Mouse (Mus musculus) cortical plate, adult 2 months (tissue): Measurements from ENCODE around the gene Kcnn1. TPM values are rescaled to one million over a fixed set of nuclear protein-coding genes. Genes with fewer than 3 reads are reported as not detected.

Source experiments
- H3K27ac ChIP-seq: fragments of 200-500 bp; 2 replicates; pipeline ENCODE4 v1.5.1; 2012; ENCODE audit warnings: low read length, control low read depth, inconsistent platforms; ENCODE audit not compliant: insufficient read depth
- H3K4me1 ChIP-seq: fragments of 200-500 bp; 2 replicates; pipeline ENCODE4 v1.6.1; 2011; ENCODE audit warnings: low read length; ENCODE audit not compliant: control insufficient read depth, insufficient read depth
- H3K4me3 ChIP-seq: fragments of 200-500 bp; 2 replicates; pipeline ENCODE4 v1.5.1; 2011; ENCODE audit warnings: mild to moderate bottlenecking, low read length, control low read depth; ENCODE audit not compliant: insufficient read depth
- CTCF ChIP-seq: fragments of 200-500 bp; IDR thresholded peaks from 2 replicates; pipeline ENCODE4 v1.5.1; 2011; ENCODE audit warnings: mild to moderate bottlenecking, control low read depth, low read length; ENCODE audit not compliant: insufficient read depth; ENCODE audit errors: extremely low read depth
- POLR2A ChIP-seq: fragments of 200-500 bp; IDR thresholded peaks from 2 replicates; pipeline ENCODE4 v1.6.1; 2011; ENCODE audit warnings: mild to moderate bottlenecking, low read length, control low read depth; ENCODE audit not compliant: insufficient read depth; ENCODE audit errors: extremely low read depth
- polyA plus RNA-seq: library from polyadenylated mRNA; depleted of rRNA; stranded (reverse); fragments of >200 nt; gene quantifications from 2 replicates; pipeline ENCODE4 v1.2.3, GENCODE M21; 2012

Kcnn1 gene
- polyA plus RNA-seq, 1 experiment = 30.2 TPM

DNA sequence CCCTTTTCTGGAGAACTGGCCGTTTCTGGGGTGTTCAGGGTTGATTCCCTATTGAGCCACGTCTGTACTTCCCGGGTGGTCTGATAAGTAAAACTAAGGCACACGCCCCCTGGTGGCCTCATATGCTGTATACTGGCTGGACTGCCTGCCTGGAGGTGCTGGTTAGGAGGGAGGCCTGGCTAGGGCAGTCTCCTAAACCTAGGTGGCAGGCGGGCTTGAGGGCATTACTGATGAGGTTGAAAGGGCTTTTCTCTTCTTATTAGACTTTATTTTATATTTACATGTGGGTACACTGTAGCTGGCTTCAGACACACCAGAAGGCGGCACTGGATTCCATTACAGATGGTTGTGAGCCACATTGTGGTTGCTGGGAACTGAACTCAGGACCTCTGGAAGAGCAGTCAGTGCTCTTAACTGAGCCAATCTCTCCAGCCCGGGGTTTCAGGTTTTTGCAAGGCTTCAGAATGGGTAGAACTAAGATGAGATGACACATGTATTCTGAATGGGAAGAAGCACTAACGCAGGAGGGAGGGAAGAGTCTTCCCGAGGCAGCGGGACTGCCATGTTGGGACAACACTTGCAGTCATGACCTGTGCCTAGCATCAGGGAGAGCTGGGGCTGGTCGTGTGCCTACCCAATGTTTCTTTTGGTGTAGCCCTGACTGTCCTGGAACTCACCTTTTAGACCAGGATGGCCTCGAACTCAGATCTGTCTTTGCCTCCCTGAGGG is 30.8 kb upstream of the Kcnn1 start:
- Histone ChIP-seq H3K4me1 (no peaks in the 10 kb centered on the region), H3K4me3 (no peak overlapping the region)
- TF ChIP-seq CTCF (peak; percentile 59), POLR2A (no peak)

DNA sequence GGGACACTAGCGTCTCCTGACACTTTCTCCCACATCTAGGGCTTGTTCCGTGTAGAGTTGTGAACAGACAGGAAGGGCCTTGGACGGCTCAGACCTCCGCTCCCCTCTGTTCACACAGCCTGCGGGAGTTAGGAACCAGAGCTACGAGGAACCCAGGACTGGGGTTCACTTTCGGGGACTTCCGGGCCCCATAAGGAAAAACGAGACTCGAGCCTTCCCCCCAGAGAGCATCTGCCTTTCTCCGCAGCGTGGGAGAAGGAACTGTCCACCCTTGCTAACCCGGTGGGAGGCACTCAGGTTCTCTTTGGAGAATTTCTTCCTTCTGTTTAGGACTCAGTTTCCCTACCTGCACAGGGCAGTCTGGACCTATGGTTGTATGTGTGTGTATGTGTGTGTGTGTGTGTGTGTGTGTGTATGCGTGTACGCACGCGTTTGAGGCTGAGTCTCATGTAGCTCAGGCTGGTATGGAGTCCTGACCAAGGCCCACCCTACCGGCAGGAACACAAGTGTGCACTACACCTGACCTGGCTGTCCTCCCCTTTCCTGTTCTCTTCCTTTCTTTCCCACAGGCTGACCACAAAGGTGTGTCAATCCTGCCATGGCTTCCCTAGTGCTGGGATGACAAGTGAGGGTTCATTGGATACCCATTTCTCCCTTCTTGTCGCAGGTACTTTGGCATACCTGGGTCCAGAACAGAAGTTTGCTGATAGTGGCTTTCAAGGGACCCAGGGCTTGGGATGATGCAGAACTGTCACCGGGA is 30.0 kb upstream of the Kcnn1 start:
- no peak overlapping the region for H3K4me3 ChIP-seq
- TF ChIP-seq POLR2A (peak; percentile 31; the same call in 1 of the 2 replicates), CTCF (no peak)
- H3K27ac ChIP-seq = no peak overlapping the region
- no peaks in the 10 kb centered on the region for H3K4me1 ChIP-seq

More for the DNA sequence above, 30.8 kb upstream of the Kcnn1 start:
- no peak overlapping the region for H3K27ac ChIP-seq

DNA sequence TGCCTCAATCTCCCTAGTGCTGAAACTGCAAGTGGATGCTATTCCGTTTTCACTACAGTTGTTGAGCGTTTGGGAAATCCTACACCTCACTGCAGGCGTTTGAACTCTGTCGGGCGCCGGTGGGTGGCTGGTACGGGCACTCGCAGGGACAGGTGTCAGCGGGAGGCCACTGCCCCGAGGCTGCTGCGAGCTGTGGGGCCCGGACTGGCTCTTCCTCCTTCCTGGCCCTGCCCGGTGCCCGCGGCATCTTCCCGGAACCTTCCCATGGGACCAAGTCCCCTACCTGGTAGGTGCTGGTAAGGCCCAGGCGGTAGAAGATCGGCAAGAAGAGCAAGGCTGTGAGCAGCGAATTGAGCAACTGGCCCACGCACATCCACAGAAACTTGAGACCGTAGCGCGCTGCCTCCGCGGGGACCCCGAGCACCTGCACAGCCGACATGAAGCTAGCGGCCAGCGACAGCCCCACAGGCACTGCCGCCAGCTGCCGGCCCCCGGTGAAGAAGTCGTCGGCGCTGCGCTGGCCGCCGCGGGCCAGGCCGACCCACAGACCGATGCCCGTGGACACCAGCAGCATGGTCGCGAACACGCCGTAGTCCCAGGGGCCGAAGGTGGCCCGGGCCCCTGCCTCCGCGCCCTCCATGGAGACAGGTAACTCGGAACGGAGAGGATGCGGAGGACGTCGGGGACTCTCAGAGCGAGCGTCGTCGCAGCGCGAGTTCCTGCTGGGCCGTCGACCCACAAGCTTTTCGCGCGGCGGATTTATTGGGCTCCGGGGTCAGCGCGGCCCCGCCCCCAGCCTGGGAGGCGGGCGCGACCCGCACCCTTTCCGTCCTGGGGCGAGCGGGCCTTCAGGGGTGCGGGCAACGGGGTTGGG is 29.2 kb upstream of the Kcnn1 start, which contains the start of gene Slc5a5:
Gene Slc5a5 (minus strand): TSS at position 736 of the 874 bp plus-strand sequence.
- Histone ChIP-seq H3K27ac (no peak within 1 kb of the TSS), H3K4me3 (no peak within 1 kb of the TSS), H3K4me1 (no peaks in the 10 kb centered on the region)
- no peak for TF ChIP-seq POLR2A
- TF ChIP-seq CTCF = no peak

DNA sequence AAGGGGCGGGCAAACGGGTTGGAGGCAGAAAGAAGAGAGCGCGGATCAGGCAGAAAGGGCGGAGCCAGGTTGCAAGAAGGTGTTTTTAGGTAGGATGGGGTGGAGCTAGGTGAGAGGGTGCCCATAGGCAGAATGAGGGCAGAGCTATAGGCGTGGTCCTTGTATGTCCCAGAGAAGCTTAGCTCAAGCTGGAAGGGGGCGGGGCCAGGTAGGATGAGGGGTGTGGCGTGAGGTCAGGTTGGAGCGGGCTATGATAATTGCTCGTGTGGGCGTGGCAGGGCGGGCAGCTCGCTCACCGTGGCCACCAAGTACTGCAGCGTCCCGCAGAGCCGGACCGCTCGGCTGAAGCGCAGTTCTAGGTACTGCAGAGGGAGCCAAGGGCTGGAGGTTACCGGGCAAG is 28.3 kb upstream of the Kcnn1 start:
- Histone ChIP-seq H3K4me3 (no peak overlapping the region), H3K27ac (no peak overlapping the region), H3K4me1 (no peaks in the 10 kb centered on the region)
- TF ChIP-seq POLR2A (no peak), CTCF (no peak)

DNA sequence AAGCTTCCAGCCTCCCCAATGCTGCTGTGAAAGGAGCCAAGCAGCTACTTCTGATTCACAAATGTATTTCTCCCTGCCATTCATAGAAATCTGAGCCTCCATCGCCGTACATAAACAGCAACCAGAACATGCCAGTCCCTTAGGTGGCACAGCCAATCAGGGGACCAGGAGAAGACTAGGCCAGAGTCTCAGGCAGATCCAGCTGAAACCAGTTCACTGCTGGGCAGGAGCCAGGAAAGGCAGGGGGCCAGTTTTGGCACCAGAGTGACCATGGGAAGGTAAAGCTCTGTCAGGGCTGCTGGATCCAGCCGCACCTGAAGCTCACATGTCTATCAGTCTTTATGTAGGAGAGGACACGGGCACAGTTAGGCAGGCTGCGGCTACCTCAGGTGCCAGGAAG is 27.6 kb upstream of the Kcnn1 start:
- H3K27ac ChIP-seq = no peak overlapping the region
- TF ChIP-seq POLR2A (no peak), CTCF (no peak)
- no peaks in the 10 kb centered on the region for H3K4me1 ChIP-seq
- no peak overlapping the region for H3K4me3 ChIP-seq

DNA sequence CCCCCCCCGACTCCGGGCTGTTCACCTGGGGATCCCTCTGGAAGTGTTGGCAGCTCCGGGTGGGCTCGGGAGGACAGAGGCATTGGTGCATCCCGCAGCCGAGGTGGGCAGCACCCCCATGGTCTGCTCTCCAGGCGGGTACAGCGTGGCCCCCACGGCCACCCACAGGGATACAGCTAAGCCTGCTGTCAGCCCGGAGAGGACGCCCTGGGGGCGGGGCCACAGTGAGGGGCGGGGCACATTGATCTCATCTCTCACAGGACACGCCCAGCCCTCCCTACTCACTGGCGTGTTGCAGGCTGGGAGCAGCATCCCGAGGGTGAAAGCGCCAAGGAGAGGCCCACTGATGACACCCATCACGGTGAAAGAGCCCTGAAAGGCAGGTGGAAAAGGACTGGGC is 24.6 kb upstream of the Kcnn1 start:
- peak overlapping the region; percentile 2; the same call in 1 of the 2 replicates for H3K4me3 ChIP-seq
- TF ChIP-seq POLR2A (no peak), CTCF (no peak)

DNA sequence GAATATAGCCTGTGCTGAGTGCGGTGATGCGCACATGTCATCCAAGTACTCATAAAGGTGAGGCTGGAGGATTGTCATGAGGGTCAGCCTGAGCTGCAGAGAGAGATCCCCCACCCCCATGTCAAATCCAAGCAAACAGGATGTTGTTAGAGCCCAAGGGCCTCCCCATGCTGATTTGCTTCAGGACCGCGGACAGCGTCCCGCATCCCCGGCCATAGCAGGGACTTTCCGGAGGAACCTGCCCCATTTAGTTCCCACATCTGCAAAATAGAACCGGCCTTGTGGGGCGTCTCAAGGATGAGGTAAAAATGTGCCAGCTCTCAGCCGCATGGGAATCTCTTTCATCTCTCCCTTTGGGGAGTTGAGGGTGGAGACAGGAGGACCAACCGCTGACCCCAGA is 22.6 kb upstream of the Kcnn1 start:
- Histone ChIP-seq H3K4me3 (no peak overlapping the region), H3K27ac (no peak overlapping the region), H3K4me1 (no peaks in the 10 kb centered on the region)
- no peak for TF ChIP-seq POLR2A
- TF ChIP-seq CTCF = no peak

More for the DNA sequence above, 24.6 kb upstream of the Kcnn1 start:
- Histone ChIP-seq H3K27ac (no peak overlapping the region), H3K4me1 (no peaks in the 10 kb centered on the region)

DNA sequence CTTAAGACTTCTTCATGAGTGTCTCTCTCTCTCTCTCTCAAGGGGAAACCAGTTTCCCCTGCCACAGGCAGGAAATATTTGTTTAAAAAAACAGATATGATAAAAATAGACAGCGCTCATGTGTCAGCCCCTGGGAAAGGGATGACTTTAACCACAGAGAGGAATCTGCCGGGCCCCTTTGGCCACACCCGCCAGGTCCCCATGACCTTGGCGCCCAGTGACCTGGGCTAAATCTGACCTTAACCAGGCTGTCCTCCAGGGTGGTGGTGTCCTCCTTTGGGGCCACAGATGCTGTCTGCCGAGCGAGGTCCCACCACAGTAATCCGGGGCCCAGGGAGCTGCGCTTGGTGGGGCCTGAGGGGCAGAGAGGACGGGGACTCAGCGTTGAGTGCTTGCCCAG is 21.6 kb upstream of the Kcnn1 start:
- no peak for TF ChIP-seq CTCF
- TF ChIP-seq POLR2A = no peak
- Histone ChIP-seq H3K4me1 (no peaks in the 10 kb centered on the region), H3K4me3 (no peak overlapping the region), H3K27ac (no peak overlapping the region)

DNA sequence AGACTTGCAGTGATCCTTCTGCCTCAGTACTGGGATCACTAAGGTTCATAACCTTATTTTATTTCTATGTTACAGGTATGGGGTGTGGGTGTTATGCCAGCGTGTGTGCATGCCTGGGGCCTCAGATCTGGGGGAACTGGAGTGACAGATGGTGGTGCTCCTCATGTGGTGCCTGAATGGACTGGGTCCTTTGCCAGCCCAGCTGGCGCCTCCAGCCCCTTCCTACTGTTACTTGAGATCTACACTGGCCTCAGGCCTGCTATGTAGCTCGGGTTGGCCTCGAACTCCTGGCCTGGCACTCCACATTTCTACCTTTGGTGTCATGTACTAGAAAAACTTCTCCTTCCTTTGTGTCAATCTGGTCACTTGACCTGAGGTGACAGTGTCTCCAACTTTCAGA is 21.1 kb upstream of the Kcnn1 start:
- H3K4me1 ChIP-seq = no peaks in the 10 kb centered on the region
- TF ChIP-seq CTCF (no peak), POLR2A (no peak)

DNA sequence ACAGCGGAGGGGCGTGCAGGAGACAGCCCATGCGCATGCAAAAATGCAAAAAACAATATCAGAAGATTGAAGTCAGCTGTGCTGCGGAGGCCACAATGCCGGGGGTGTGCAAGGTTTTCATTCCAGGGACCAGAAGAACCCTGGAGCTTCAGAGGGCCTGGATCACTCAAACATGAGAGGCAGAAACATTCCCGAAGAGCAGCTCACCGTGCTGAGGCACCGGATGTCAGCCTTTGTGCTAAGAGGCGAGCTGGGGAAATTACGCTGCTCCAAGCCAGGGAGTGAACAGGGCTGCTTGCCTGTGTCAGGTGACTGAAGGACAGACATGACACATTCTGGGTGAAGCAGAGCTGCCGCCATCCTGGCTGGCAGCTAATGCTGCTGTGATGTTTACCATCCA is 17.5 kb upstream of the Kcnn1 start:
- Histone ChIP-seq H3K27ac (peak overlapping the region; percentile 67), H3K4me3 (no peak overlapping the region), H3K4me1 (no peaks in the 10 kb centered on the region)
- TF ChIP-seq CTCF (no peak), POLR2A (no peak)

More for the DNA sequence above, 21.1 kb upstream of the Kcnn1 start:
- no peak overlapping the region for H3K27ac ChIP-seq
- no peak overlapping the region for H3K4me3 ChIP-seq
